Mouse (Mus musculus): ENCODE measurements at regions not wholly inside any gene's neighbourhood (a gene's known extent, or its start where the extent isn't known, plus 50 kb on each side); places are given as distances from the start of the nearest gene placed in this dataset.
A peak's percentile ranks its signal among the peaks of the same experiment; 100 is the strongest.

DNA sequence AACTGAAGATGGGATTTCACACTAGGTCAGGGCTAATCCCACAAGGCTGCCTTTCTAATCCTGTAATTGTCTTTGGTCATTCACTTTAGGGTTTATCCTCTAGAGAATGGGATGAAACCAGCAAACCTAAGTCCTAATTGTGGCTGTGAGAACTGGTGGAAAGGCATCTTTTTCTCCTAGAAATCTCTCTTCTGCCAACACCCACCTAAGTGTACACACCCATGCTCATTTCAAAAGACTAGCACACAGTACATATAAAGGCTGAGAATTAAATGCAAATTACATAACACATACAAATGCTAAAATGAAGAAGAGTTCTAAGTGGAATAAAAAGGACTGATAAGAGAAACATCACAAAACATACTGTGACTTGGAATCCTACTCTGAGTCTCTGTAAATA lies 579.5 kb downstream of the Eepd1 start:
- no peak for DNase-seq

DNA sequence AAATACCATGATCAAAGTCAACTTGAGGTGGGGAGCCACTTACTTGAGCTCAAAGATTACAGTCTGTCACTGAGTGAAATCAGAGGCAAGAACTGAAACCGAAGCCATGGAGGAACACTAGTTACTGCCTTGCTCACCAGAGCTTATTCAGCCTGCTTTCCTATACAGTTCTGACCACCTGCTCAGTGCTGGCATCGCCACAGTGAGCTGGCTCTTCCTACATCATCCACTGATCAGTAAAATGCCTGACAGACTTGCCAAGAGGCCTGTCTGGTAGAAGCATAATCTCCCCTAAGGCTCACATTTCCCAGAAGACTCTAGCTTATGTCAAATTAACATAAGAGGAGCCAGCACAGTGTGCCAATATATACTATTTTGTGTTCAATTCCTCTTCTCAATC lies 595.7 kb downstream of the Eepd1 start:
- DNase-seq = no peak

DNA sequence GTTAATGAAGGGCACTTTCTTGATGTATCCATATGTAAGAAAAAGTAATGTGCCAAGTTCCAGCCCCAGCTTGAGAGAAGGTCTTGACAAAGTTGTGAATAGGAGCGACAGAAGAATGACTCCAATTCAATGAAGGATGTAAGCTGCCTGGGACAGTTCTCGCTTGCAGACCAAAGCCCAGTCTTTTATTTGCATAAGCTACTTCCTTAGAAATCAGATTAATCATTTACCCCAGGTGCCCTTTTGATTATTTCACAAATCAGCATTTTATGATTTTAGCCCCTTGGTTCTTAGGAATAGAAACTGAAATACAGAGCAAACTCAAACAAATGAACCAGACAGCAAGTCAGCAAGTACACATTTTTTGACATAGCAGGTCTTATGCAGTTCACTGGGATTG lies 605.2 kb downstream of the Eepd1 start:
- DNase-seq = no peak

- no peak for DNase-seq
Measured at GRCm38 (mm10) chr9:26092061-26092687, 610.8 kb downstream of the Eepd1 start.

DNA sequence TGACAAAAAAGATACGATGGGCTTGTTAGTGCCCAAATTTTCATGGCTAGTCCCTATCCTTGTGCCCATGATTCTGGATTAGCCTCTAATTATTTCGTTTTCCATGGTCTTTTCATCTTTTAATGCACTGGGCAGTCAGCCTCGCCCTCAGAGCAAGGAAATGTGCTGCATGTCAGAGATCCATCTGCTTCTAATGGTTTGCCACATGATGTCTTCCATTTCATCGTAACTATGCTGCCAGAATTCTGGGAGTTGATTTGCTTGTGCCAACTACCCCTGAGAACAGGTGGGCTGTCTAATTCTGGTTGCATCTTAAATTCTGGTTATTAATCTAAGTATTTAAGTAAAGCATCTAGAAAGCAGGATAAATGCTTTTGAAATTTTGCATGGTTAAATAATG lies 622.8 kb downstream of the Eepd1 start:
- DNase-seq = no peak

DNA sequence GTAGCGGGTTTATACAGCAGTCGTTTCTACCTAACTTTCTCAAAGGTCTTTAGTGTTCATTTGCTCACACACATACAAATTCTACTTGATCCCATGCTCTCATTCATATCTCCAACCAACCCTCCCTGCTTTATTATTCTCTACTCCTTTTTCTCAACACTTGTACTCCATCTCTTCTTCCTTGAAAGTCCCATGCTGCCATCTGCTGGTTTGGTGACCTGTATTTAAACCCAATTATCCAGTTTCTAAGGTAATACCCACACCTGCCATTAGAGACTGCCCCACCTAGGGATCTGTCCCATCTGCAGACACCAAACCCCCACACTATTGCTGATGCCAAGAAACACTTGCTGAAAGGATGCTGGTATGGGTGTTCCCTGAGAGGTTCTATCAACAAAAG lies 611.5 kb upstream of the B3gat1 start:
- peak; percentile 11 for DNase-seq

GRCm38 (mm10) chr9:26134587-26134986 lies 598.9 kb upstream of the B3gat1 start:
- DNase-seq = no peak
